Mouse (Mus musculus) spleen, adult 2 months (tissue): ENCODE measurements at regions not wholly inside any gene's neighbourhood (a gene's known extent, or its start where the extent isn't known, plus 50 kb on each side); places are given as distances from the start of the nearest gene placed in this dataset.
A peak's percentile ranks its signal among the peaks of the same experiment; 100 is the strongest.

ENCODE experiments used
- DNase-seq, 2 experiments: peaks; one replicate each; pipeline versions ENCODE4 v3.0.0 to v3.0.0-alpha.2; 2012 to 2021; ENCODE audit warnings: low spot score in 2 of 2, low read depth in 1 of 2
- H3K27ac ChIP-seq: fragments of 200-500 bp; 2 replicates; pipeline ENCODE4 v1.5.1; 2012; ENCODE audit warnings: low read length, inconsistent platforms; ENCODE audit not compliant: insufficient read depth
- H3K27me3 ChIP-seq: fragments of 200-500 bp; 2 replicates; pipeline ENCODE4 v1.6.1; 2012; ENCODE audit warnings: mild to moderate bottlenecking, moderate library complexity, low read length, inconsistent platforms; ENCODE audit not compliant: control insufficient read depth, insufficient read depth
- H3K36me3 ChIP-seq: fragments of 200-500 bp; 2 replicates; pipeline ENCODE4 v1.6.1; 2012; ENCODE audit warnings: mild to moderate bottlenecking, low read length, inconsistent platforms; ENCODE audit not compliant: control insufficient read depth, insufficient read depth
- H3K4me1 ChIP-seq: fragments of 200-500 bp; 2 replicates; pipeline ENCODE4 v1.6.1; 2011; ENCODE audit warnings: inconsistent platforms; ENCODE audit not compliant: control insufficient read depth, insufficient read depth, insufficient read length
- H3K4me3 ChIP-seq: fragments of 200-500 bp; 2 replicates; pipeline ENCODE4 v1.5.1; 2011; ENCODE audit warnings: mild to moderate bottlenecking, inconsistent platforms; ENCODE audit not compliant: insufficient read depth, insufficient read length; ENCODE audit errors: extremely low read depth
- CTCF ChIP-seq: fragments of 200-500 bp; IDR thresholded peaks from 2 replicates; pipeline ENCODE4 v1.5.1; 2011; ENCODE audit warnings: mild to moderate bottlenecking, inconsistent platforms; ENCODE audit not compliant: insufficient read depth, insufficient read length, insufficient replicate concordance; ENCODE audit errors: extremely low read depth
- POLR2A ChIP-seq: fragments of 200-500 bp; IDR thresholded peaks from 2 replicates; pipeline ENCODE4 v1.6.1; 2011; ENCODE audit warnings: low read depth, low read length, inconsistent platforms
- WGBS: fragments of 180-500 bp; shearing (Covaris S2); methylation state at CpG from one replicate; pipeline ENCODE4 v1.1.7; 2018; 5-methylcytosine and 5-hydroxymethylcytosine counted together

GRCm38 (mm10) chr7:129794276-129794675 is 202.6 kb downstream of the Wdr11 start:
- peaks cover 2% of the 10 kb centered on the region; the same call in 1 of the 2 replicates for H3K4me1 ChIP-seq
- no peak overlapping the region for H3K27ac ChIP-seq
- no peak for TF ChIP-seq CTCF
- TF ChIP-seq POLR2A, result no peak
- H3K27me3 ChIP-seq, result no peaks in the 10 kb centered on the region
- no peak for DNase-seq
- no peaks in the 10 kb centered on the region for H3K36me3 ChIP-seq
- 89% methylated on average over 5 of the region's 5 CpGs for WGBS
- H3K4me3 ChIP-seq, result no peak overlapping the region

GRCm38 (mm10) chr7:129798525-129798924 is 206.9 kb downstream of the Wdr11 start:
- peaks cover 6% of the 10 kb centered on the region for H3K4me1 ChIP-seq
- no peaks in the 10 kb centered on the region for H3K27me3 ChIP-seq
- TF ChIP-seq POLR2A, result no peak
- TF ChIP-seq CTCF, result no peak
- no peaks in the 10 kb centered on the region for H3K36me3 ChIP-seq
- H3K4me3 ChIP-seq, result no peak overlapping the region
- H3K27ac ChIP-seq, result no peak overlapping the region
- WGBS, result 42% methylated on average over 5 of the region's 5 CpGs
- DNase-seq, result peak in 1 of 2 experiments; percentile 54

GRCm38 (mm10) chr7:129800461-129800867 is 208.8 kb downstream of the Wdr11 start:
- peaks cover 6% of the 10 kb centered on the region for H3K4me1 ChIP-seq
- no peak for TF ChIP-seq POLR2A
- no peak for TF ChIP-seq CTCF
- 27% methylated on average over 6 of the region's 6 CpGs for WGBS

GRCm38 (mm10) chr7:129801431-129801847 is 209.8 kb downstream of the Wdr11 start:
- no peak for TF ChIP-seq POLR2A
- TF ChIP-seq CTCF, result no peak
- Histone ChIP-seq H3K4me3 (no peak overlapping the region), H3K36me3 (no peaks in the 10 kb centered on the region), H3K27ac (no peak overlapping the region), H3K4me1 (peaks cover 6% of the 10 kb centered on the region), H3K27me3 (no peaks in the 10 kb centered on the region)
- no peak for DNase-seq
- 72% methylated on average over 2 of the region's 2 CpGs for WGBS

More at GRCm38 (mm10) chr7:129800461-129800867, 208.8 kb downstream of the Wdr11 start:
- Histone ChIP-seq H3K27ac (no peak overlapping the region), H3K4me3 (no peak overlapping the region), H3K36me3 (no peaks in the 10 kb centered on the region), H3K27me3 (no peaks in the 10 kb centered on the region)
- DNase-seq, result peak in 1 of 2 experiments; percentile 38

GRCm38 (mm10) chr7:129802168-129802567 is 210.5 kb downstream of the Wdr11 start:
- 95% methylated on average over 6 of the region's 6 CpGs for WGBS
- no peak overlapping the region for H3K4me3 ChIP-seq

GRCm38 (mm10) chr7:129805340-129805739 is 213.7 kb downstream of the Wdr11 start:
- Histone ChIP-seq H3K4me1 (no peaks in the 10 kb centered on the region; the same call in 1 of the 2 replicates), H3K27ac (no peak overlapping the region), H3K36me3 (no peaks in the 10 kb centered on the region), H3K4me3 (no peak overlapping the region), H3K27me3 (no peaks in the 10 kb centered on the region)
- DNase-seq, result no peak
- 89% methylated on average over 5 of the region's 5 CpGs for WGBS
- no peak for TF ChIP-seq CTCF
- TF ChIP-seq POLR2A, result no peak

More at GRCm38 (mm10) chr7:129802168-129802567, 210.5 kb downstream of the Wdr11 start:
- H3K27ac ChIP-seq, result no peak overlapping the region
- H3K4me1 ChIP-seq, result peaks cover 6% of the 10 kb centered on the region
- DNase-seq, result no peak
- TF ChIP-seq POLR2A, result no peak
- H3K36me3 ChIP-seq, result no peaks in the 10 kb centered on the region
- H3K27me3 ChIP-seq, result no peaks in the 10 kb centered on the region

DNA sequence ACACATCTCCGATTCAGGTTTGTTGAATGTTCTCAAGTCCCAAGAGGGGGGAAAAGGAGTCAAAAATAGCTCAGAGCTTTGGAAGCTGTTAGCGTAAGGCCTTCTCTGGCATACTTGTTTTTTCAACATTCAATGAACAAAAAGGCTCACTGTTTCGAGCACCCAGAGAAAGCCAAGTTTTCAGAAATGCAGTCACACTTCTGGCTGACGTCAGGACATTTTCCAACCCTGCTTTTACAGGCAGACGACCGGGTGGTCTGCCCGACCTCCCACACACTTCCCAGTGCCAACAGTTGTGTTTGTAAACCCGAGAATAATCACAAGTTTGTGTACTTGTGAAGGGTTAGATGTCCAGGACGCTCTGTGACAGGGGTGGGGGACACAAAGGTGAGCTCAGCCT is 218.5 kb downstream of the Wdr11 start:
- no peak overlapping the region for H3K27ac ChIP-seq
- no peaks in the 10 kb centered on the region for H3K36me3 ChIP-seq
- peaks cover 8% of the 10 kb centered on the region; the same call in 1 of the 2 replicates for H3K4me1 ChIP-seq
- H3K27me3 ChIP-seq, result no peaks in the 10 kb centered on the region
- DNase-seq, result no peak
- no peak for TF ChIP-seq CTCF
- TF ChIP-seq POLR2A, result no peak
- WGBS, result 84% methylated on average over 9 of the region's 9 CpGs
- H3K4me3 ChIP-seq, result no peak overlapping the region
